In the genomic region with DNA sequence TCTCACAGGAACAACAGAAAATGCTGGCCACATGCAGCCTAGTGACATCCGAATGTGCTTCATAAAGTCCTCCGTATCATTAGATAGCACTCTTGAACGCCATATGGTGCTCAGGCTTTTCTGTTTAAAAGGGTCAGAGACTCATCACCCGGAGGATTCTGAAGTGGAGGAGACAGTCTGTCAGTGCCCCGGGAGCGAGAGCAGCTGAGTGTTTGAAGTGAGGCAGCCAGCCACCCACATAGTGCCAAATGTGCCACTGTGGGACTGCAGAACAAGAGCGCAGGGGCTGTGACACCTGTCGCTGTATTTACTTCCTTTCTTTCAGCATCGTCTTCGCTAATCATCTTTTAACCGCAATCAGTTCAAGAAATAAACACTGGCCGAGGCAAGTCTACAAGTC, we compare ENCODE assay signal across 11 mouse cellular contexts. TPM values are rescaled to one million over a fixed set of nuclear protein-coding genes. Genes with fewer than 3 reads are reported as not detected.
DNase-seq lines count a peak whose midpoint lies in the region; ATAC-seq and TF ChIP-seq lines count a peak whose summit lies in the region.
"Had no signal": no experiment of that assay in that cellular context is flagged by ENCODE, and none has a peak within 500 bp of the region (broad histone marks: within the 10 kb centered on the region; RNA-seq: fewer than 3 reads in every experiment).

No protein-coding gene starts in this region.

- no peak overlapping the region for H3K4me2 ChIP-seq in forebrain, postnatal 0 days (ENCODE audit: low read depth)
- H3K4me2 ChIP-seq: lung, embryonic 15.5 days; neural tube, embryonic 13.5 days had no signal

- DNase-seq in embryo, embryonic 10 days (ENCODE audit: low spot score): peak; percentile 23
- DNase-seq in embryo, embryonic 9.5 days (ENCODE audit: extremely low spot score): no peak
- peak; percentile 56 for DNase-seq in Muller cell, postnatal 12 days (ENCODE audit: inconsistent ontology term)
- DNase-seq in embryo, embryonic 11 days: peak; percentile 30
- peak; percentile 53 for DNase-seq in layer of hippocampus, adult 9-11 months
- no peak for DNase-seq in forebrain, postnatal 0 days
- DNase-seq in urinary bladder, postnatal 10 days (ENCODE audit: low spot score): no peak
- no peak for DNase-seq in thymus, adult 18-20 months
- DNase-seq: adrenal gland, postnatal 25 days had no signal

- no peaks in the 10 kb centered on the region for H3K9me3 ChIP-seq in forebrain, postnatal 0 days (ENCODE audit: low read length)
- H3K9me3 ChIP-seq: lung, embryonic 15.5 days; neural tube, embryonic 13.5 days had no signal

- H3K27me3 ChIP-seq in forebrain, postnatal 0 days (ENCODE audit: insufficient read depth, low read length): no peaks in the 10 kb centered on the region
- H3K27me3 ChIP-seq: lung, embryonic 15.5 days; neural tube, embryonic 13.5 days had no signal

- H3K27ac ChIP-seq in forebrain, postnatal 0 days (ENCODE audit: low read depth, low read length): no peak overlapping the region
- H3K27ac ChIP-seq: lung, embryonic 15.5 days; neural tube, embryonic 13.5 days had no signal

- no peaks in the 10 kb centered on the region for H3K4me1 ChIP-seq in forebrain, postnatal 0 days (ENCODE audit: insufficient read depth)
- H3K4me1 ChIP-seq: lung, embryonic 15.5 days; neural tube, embryonic 13.5 days had no signal

- no peak for ATAC-seq in forebrain, postnatal 0 days

- WGBS in forebrain, postnatal 0 days: 64% methylated on average over 12 of the region's 12 CpGs

- no peaks in the 10 kb centered on the region for H3K36me3 ChIP-seq in forebrain, postnatal 0 days (ENCODE audit: insufficient read depth)
- H3K36me3 ChIP-seq: lung, embryonic 15.5 days; neural tube, embryonic 13.5 days had no signal

- no peak for TF ChIP-seq CTCF in forebrain, postnatal 0 days (IDR thresholded peaks at IDR 0.05; ENCODE audit: low read depth)

- H3K9ac ChIP-seq in forebrain, postnatal 0 days: no peak overlapping the region
- H3K9ac ChIP-seq: lung, embryonic 15.5 days; neural tube, embryonic 13.5 days had no signal

- no peak overlapping the region for H3K4me3 ChIP-seq in forebrain, postnatal 0 days (ENCODE audit: low read depth, low read length)
- H3K4me3 ChIP-seq: lung, embryonic 15.5 days; neural tube, embryonic 13.5 days had no signal

RNA-seq across cellular contexts. Expression of gene Cep162, which starts 43.6 kb away (rescaled TPM):
- 6.7 and 8.9 TPM in 2 replicates for total RNA-seq in forebrain, postnatal 0 days (2014; rRNA removed)
- polyA plus RNA-seq in forebrain, postnatal 0 days (2015; fragmentation: Nextera tagmentation; extraction: Ambion mirVana): 1.8 and 3.4 TPM in 2 replicates

Comparison
In these comparisons a context has a peak if more than half of its experiments do, and no peak if none do; other contexts are left out.
1. DNase-seq: peak in embryo, embryonic 10 days (single experiment), Muller cell, postnatal 12 days (single experiment), embryo, embryonic 11 days (single experiment) and layer of hippocampus, adult 9-11 months (single experiment); none in embryo, embryonic 9.5 days (single experiment), forebrain, postnatal 0 days (single experiment), urinary bladder, postnatal 10 days (single experiment) and thymus, adult 18-20 months (0 of 2).